Mouse (Mus musculus) neural tube, embryonic 14.5 days (tissue): ENCODE results near the gene Pikfyve. TPM values are rescaled to one million over a fixed set of nuclear protein-coding genes. Genes with fewer than 3 reads are reported as not detected.
A peak's percentile ranks its signal among the peaks of the same experiment; 100 is the strongest.

ENCODE experiments used
- ATAC-seq: fragments of 200-750 bp; cut with Nextera tagmentation; 2 replicates; pipeline ENCODE4 v1.8.0; 2017; ENCODE audit warnings: low read depth, mild to moderate bottlenecking, moderate TSS enrichment, moderate library complexity
- H3K27ac ChIP-seq: fragments of 300-500 bp; sonication (generic); 2 replicates; pipeline ENCODE4 v1.5.1; 2014; ENCODE audit warnings: low read depth, mild to moderate bottlenecking, control low read depth, low read length, moderate library complexity, mixed read lengths
- H3K27me3 ChIP-seq: fragments of 300-500 bp; sonication (generic); 2 replicates; pipeline ENCODE4 v1.6.1; 2014; ENCODE audit warnings: low read length; ENCODE audit not compliant: control insufficient read depth, insufficient read depth
- H3K36me3 ChIP-seq: fragments of 300-500 bp; sonication (generic); 2 replicates; pipeline ENCODE4 v1.6.1; 2014; ENCODE audit warnings: low read length, mixed read lengths; ENCODE audit not compliant: control insufficient read depth, insufficient read depth
- H3K4me1 ChIP-seq: fragments of 300-500 bp; sonication (generic); 2 replicates; pipeline ENCODE4 v1.6.1; 2014; ENCODE audit warnings: low read length; ENCODE audit not compliant: control insufficient read depth, insufficient read depth
- H3K4me2 ChIP-seq: fragments of 300-500 bp; sonication (generic); 2 replicates; pipeline ENCODE4 v1.6.1; 2014; ENCODE audit warnings: mild to moderate bottlenecking, low read depth, low read length, control low read depth
- H3K4me3 ChIP-seq: fragments of 300-500 bp; sonication (generic); 2 replicates; pipeline ENCODE4 v1.5.1; 2014; ENCODE audit warnings: low read depth, low read length, control low read depth, mixed read lengths
- H3K9ac ChIP-seq: fragments of 300-500 bp; sonication (generic); replicated peaks from 2 replicates; pipeline ENCODE4 v1.6.1; 2014; ENCODE audit warnings: low read depth, mild to moderate bottlenecking, control low read depth, low read length, mixed read lengths
- H3K9me3 ChIP-seq: fragments of 300-500 bp; sonication (generic); 2 replicates; pipeline ENCODE4 v1.6.1; 2016; ENCODE audit warnings: low read length; ENCODE audit not compliant: control insufficient read depth
- WGBS: fragments of 180-500 bp; shearing (Covaris S2); extraction: QIAGEN DNeasy Blood & Tissue Kit; methylation state at CpG from one replicate; pipeline ENCODE4 v1.1.7; 2014; 5-methylcytosine and 5-hydroxymethylcytosine counted together
- polyA plus RNA-seq: library from polyadenylated mRNA; unstranded; fragments of >200 nt; fragmentation: Nextera tagmentation; extraction: Ambion mirVana; gene quantifications from 2 replicates; pipeline ENCODE4 v1.2.1, GENCODE M21; 2014

Gene Pikfyve
- polyA plus RNA-seq, 1 experiment from 2014 or later: 22.3 TPM

DNA sequence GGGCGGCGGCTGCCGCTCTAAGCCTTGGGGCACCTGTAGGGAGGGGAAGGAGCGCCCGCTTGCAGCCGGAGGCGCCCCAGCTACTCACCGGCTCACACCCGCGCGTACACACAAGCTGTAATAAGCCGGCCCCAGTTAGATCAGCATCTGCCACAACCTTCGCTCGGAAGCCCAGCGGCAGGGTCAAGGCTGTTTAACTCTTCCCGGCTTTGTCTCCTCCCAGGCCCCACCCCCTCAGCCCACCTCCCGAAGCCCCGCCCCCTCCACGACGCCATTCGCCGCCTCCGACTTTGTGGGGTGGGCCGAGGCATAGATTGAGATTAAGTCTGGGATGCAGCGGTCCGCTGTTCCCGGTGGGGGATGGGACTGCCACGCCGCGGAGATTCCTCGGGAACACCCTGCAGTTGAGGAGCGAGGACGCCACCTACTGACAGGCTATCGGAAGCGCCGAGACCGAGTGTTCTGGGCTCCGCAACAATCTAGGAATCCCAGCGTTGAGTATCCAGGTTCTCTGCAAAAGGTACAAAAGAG lies 7.5 kb upstream of the Pikfyve start:
- Histone ChIP-seq H3K4me3 (peak overlapping the region; percentile 85), H3K9ac (peak overlapping the region; percentile 82), H3K27me3 (peaks cover 3% of the 10 kb centered on the region; the same call in 1 of the 2 replicates), H3K27ac (peak overlapping the region; percentile 98), H3K9me3 (no peaks in the 10 kb centered on the region), H3K36me3 (peaks cover 3% of the 10 kb centered on the region; the same call in 1 of the 2 replicates), H3K4me2 (peak overlapping the region; percentile 75), H3K4me1 (peaks cover 22% of the 10 kb centered on the region)
- under 1% methylated on average over 39 of the region's 39 CpGs for WGBS
- peak; percentile 95 for ATAC-seq

- 5% methylated on average over 11 of the region's 11 CpGs for WGBS
- H3K9ac ChIP-seq: peak overlapping the region; percentile 82; the same call in 1 of the 2 replicates
- peak overlapping the region; percentile 85 for H3K4me3 ChIP-seq
- no peaks in the 10 kb centered on the region for H3K9me3 ChIP-seq
- H3K36me3 ChIP-seq: no peaks in the 10 kb centered on the region
- peak overlapping the region; percentile 98 for H3K27ac ChIP-seq
- H3K27me3 ChIP-seq: peaks cover 3% of the 10 kb centered on the region; the same call in 1 of the 2 replicates
- H3K4me2 ChIP-seq: peak overlapping the region; percentile 75
- peaks cover 22% of the 10 kb centered on the region for H3K4me1 ChIP-seq
- ATAC-seq: no peak
Measured at GRCm38 (mm10) chr1:65179634-65180249, 6.7 kb upstream of the Pikfyve start.

- no peak overlapping the region for H3K9ac ChIP-seq
- H3K4me3 ChIP-seq: no peak overlapping the region
- no peak overlapping the region for H3K27ac ChIP-seq
- no peak overlapping the region for H3K4me2 ChIP-seq
- no peaks in the 10 kb centered on the region for H3K9me3 ChIP-seq
- peaks cover 3% of the 10 kb centered on the region; the same call in 1 of the 2 replicates for H3K27me3 ChIP-seq
- no peak for ATAC-seq
- WGBS: 90% methylated on average over 5 of the region's 5 CpGs
- peaks cover 15% of the 10 kb centered on the region for H3K4me1 ChIP-seq
- H3K36me3 ChIP-seq: no peaks in the 10 kb centered on the region
Measured at GRCm38 (mm10) chr1:65181459-65181858, 5.0 kb upstream of the Pikfyve start.

DNA sequence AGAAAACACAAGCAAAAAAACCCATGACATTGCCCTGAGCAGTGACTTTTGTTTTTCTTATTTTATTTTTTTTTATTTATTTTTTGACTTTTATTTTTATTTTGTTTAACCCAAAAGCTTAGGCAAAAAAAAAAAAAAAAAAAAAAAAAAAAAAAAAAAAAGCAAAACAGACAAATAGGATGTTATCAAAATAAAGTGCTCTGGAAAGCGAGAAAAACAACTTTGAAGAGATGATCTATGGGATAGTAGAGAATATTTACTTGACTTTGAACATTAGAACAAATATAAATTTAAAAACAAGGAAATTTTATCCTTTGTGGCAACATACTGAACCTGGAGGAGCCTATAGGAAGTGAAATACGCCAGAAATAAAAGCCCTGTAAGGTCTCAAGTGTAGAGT lies 2.5 kb upstream of the Pikfyve start:
- no peak for ATAC-seq
- Histone ChIP-seq H3K4me1 (peaks cover 12% of the 10 kb centered on the region), H3K4me2 (no peak overlapping the region), H3K27ac (no peak overlapping the region), H3K27me3 (no peaks in the 10 kb centered on the region), H3K9me3 (no peaks in the 10 kb centered on the region), H3K9ac (no peak overlapping the region), H3K4me3 (no peak overlapping the region), H3K36me3 (no peaks in the 10 kb centered on the region)
- 89% methylated on average over 2 of the region's 2 CpGs for WGBS

DNA sequence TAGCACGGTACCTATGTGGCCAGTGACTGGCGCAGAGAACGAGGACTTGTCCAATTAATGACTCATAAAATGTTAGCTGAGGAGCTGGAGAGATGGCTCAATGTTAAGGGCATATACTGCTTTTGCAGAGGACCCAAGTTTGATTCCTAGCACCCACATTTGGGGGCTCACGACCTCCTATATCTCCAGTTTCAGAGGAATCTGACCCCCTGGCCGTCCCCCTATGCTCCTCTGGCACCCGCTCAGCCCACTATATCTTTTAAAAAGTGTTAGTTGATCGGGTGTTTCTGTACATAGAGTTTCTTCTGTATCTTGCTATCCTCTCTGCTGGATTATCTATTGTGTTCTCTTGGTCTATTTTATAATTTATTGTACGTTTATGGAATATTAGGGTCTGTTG lies 1.5 kb upstream of the Pikfyve start:
- no peak overlapping the region for H3K9ac ChIP-seq
- H3K9me3 ChIP-seq: no peaks in the 10 kb centered on the region
- H3K4me3 ChIP-seq: no peak overlapping the region
- H3K27ac ChIP-seq: no peak overlapping the region
- H3K4me1 ChIP-seq: peaks cover 12% of the 10 kb centered on the region
- WGBS: 91% methylated on average over 8 of the region's 8 CpGs
- H3K36me3 ChIP-seq: no peaks in the 10 kb centered on the region
- H3K4me2 ChIP-seq: no peak overlapping the region
- no peak for ATAC-seq
- no peaks in the 10 kb centered on the region for H3K27me3 ChIP-seq

GRCm38 (mm10) chr1:65185524-65186205 lies 818 bp upstream of the Pikfyve start:
- Histone ChIP-seq H3K4me2 (peak overlapping the region; percentile 63), H3K27ac (peak overlapping the region; percentile 76; the same call in 1 of the 2 replicates), H3K36me3 (no peaks in the 10 kb centered on the region), H3K4me1 (peaks cover 12% of the 10 kb centered on the region), H3K27me3 (no peaks in the 10 kb centered on the region), H3K9me3 (no peaks in the 10 kb centered on the region), H3K9ac (peak overlapping the region; percentile 59), H3K4me3 (peak overlapping the region; percentile 88)
- ATAC-seq: no peak
- WGBS: 31% methylated on average over 12 of the region's 12 CpGs

GRCm38 (mm10) chr1:65187074-65187430 lies 569 bp downstream of the Pikfyve start:
- peak overlapping the region; percentile 63 for H3K4me2 ChIP-seq
- H3K27ac ChIP-seq: peak overlapping the region; percentile 84
- WGBS: 0% methylated on average over 6 of the region's 6 CpGs
- H3K9me3 ChIP-seq: no peaks in the 10 kb centered on the region
- H3K4me1 ChIP-seq: peaks cover 12% of the 10 kb centered on the region
- H3K4me3 ChIP-seq: peak overlapping the region; percentile 88
- H3K36me3 ChIP-seq: 0 out of 2 replicates have a peak, but pooled peaks cover 3% of the 10 kb centered on the region
- H3K9ac ChIP-seq: peak overlapping the region; percentile 86
- no peaks in the 10 kb centered on the region for H3K27me3 ChIP-seq
- no peak for ATAC-seq

DNA sequence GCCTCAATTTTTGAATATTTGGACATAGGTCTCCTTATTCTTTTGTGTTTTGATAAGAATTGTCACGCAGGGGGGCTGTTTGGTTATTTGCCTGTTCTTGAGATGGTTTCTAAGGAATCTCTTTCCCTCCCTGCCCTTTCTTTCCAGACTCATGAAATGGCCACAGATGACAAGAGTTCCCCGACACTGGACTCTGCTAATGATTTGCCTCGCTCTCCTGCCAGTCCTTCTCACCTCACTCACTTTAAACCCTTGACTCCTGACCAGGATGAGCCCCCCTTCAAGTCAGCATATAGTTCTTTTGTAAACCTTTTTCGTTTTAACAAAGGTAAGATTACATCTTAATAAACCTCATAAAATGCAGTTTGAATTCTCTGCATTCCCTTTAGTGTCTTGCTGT lies 3.7 kb downstream of the Pikfyve start:
- 0 out of 2 replicates have a peak, but pooled peaks cover 12% of the 10 kb centered on the region for H3K36me3 ChIP-seq
- H3K4me1 ChIP-seq: peaks cover 12% of the 10 kb centered on the region
- 81% methylated on average over 4 of the region's 4 CpGs for WGBS
- no peak overlapping the region for H3K4me3 ChIP-seq
- ATAC-seq: no peak
- H3K27ac ChIP-seq: no peak overlapping the region
- no peaks in the 10 kb centered on the region for H3K27me3 ChIP-seq
- H3K4me2 ChIP-seq: no peak overlapping the region
- H3K9me3 ChIP-seq: no peaks in the 10 kb centered on the region
- no peak overlapping the region for H3K9ac ChIP-seq

- Histone ChIP-seq H3K36me3 (peaks cover 29% of the 10 kb centered on the region), H3K27me3 (no peaks in the 10 kb centered on the region), H3K4me2 (no peak overlapping the region), H3K9me3 (no peaks in the 10 kb centered on the region), H3K4me3 (no peak overlapping the region), H3K27ac (no peak overlapping the region), H3K4me1 (0 out of 2 replicates have a peak, but pooled peaks cover 3% of the 10 kb centered on the region), H3K9ac (no peak overlapping the region)
- no peak for ATAC-seq
- WGBS: 95% methylated on average over 2 of the region's 2 CpGs
Measured at GRCm38 (mm10) chr1:65193226-65193625, 6.7 kb downstream of the Pikfyve start.
